28 mouse cellular contexts compared by ENCODE assay signal in genomic region chr1:77439383-77440074, GRCm38 (mm10).
A peak's percentile ranks its signal among the peaks of the same experiment; 100 is the strongest.
DNase-seq lines count a peak whose midpoint lies in the region; ATAC-seq and TF ChIP-seq lines count a peak whose summit lies in the region.
"Had no signal": no experiment of that assay in that cellular context is flagged by ENCODE, and none has a peak within 500 bp of the region (broad histone marks: within the 10 kb centered on the region; RNA-seq: fewer than 3 reads in every experiment).

No protein-coding gene starts in this region.

- no peaks in the 10 kb centered on the region for H3K27me3 ChIP-seq in embryonic facial prominence, embryonic 13.5 days
- 0 out of 2 replicates have a peak, but pooled peaks cover 4% of the 10 kb centered on the region for H3K27me3 ChIP-seq in embryonic facial prominence, embryonic 10.5 days (replicated peaks; ENCODE audit: low read depth, poor library complexity, severe bottlenecking)
- H3K27me3 ChIP-seq in Patski: no peaks in the 10 kb centered on the region
- H3K27me3 ChIP-seq: CH12.LX; embryonic facial prominence, embryonic 15.5 days; forebrain, embryonic 12.5 days; heart, embryonic 12.5 days; heart, embryonic 15.5 days had no signal

- ATAC-seq in embryonic facial prominence, embryonic 13.5 days (ENCODE audit: insufficient number of reproducible peaks, insufficient read depth, low FRiP score, low TSS enrichment, low read depth): no peak
- ATAC-seq in Patski: peak; percentile 61
- ATAC-seq in granulocyte monocyte progenitor cell, adult 5-6 weeks (replicated peaks; ENCODE audit: poor library complexity, severe bottlenecking): no peak
- ATAC-seq: forebrain, embryonic 16.5 days; hindbrain, postnatal 0 days; inflammation-experienced regulatory T-cells, adult 6 months; intestine, embryonic 16.5 days had no signal

- WGBS in embryonic facial prominence, embryonic 13.5 days: 57% methylated on average over 3 of the region's 3 CpGs
- 90% methylated on average over 3 of the region's 3 CpGs for WGBS in embryonic facial prominence, embryonic 10.5 days

- H3K9me3 ChIP-seq in embryonic facial prominence, embryonic 13.5 days: no peaks in the 10 kb centered on the region
- no peaks in the 10 kb centered on the region for H3K9me3 ChIP-seq in embryonic facial prominence, embryonic 10.5 days
- H3K9me3 ChIP-seq: embryonic facial prominence, embryonic 15.5 days; forebrain, embryonic 12.5 days; heart, embryonic 12.5 days; heart, embryonic 15.5 days had no signal

- TF ChIP-seq CTCF in Patski (IDR thresholded peaks at IDR 0.05): no peak

- H3K4me1 ChIP-seq in embryonic facial prominence, embryonic 13.5 days: peaks cover 36% of the 10 kb centered on the region
- peaks cover 35% of the 10 kb centered on the region for H3K4me1 ChIP-seq in embryonic facial prominence, embryonic 10.5 days
- H3K4me1 ChIP-seq: embryonic facial prominence, embryonic 15.5 days; heart, embryonic 15.5 days had no signal

- H3K4me3 ChIP-seq in embryonic facial prominence, embryonic 13.5 days: no peak overlapping the region
- no peak overlapping the region for H3K4me3 ChIP-seq in embryonic facial prominence, embryonic 10.5 days
- H3K4me3 ChIP-seq: embryonic facial prominence, embryonic 15.5 days; erythroblast, embryonic 14.5 days; forebrain, embryonic 12.5 days; heart, embryonic 12.5 days; heart, embryonic 15.5 days had no signal

- CTCF ChIA-PET in Patski (lab: Charles Lee): interaction anchor here (0.5 to 1.7 kb wide), 2 partner anchors 12 to 24 kb away, joined by 3 read pairs; no protein-coding TSS in a partner anchor

- H3K9ac ChIP-seq in embryonic facial prominence, embryonic 13.5 days: no peak overlapping the region
- H3K9ac ChIP-seq: embryonic facial prominence, embryonic 15.5 days; forebrain, embryonic 12.5 days; heart, embryonic 12.5 days; heart, embryonic 15.5 days; hindbrain, embryonic 14.5 days had no signal

- H3K27ac ChIP-seq in embryonic facial prominence, embryonic 13.5 days: 0 out of 2 replicates have a peak overlapping the region, but pooled peaks have one; percentile 8
- H3K27ac ChIP-seq in embryonic facial prominence, embryonic 10.5 days (replicated peaks): no peak overlapping the region
- H3K27ac ChIP-seq: embryonic facial prominence, embryonic 15.5 days; heart, embryonic 15.5 days; hindbrain, embryonic 14.5 days; hindbrain, postnatal 0 days had no signal

- DNase-seq in embryonic facial prominence, embryonic 10.5 days (ENCODE audit: low spot score): no peak
- DNase-seq in 3T3-L1 (ENCODE audit: low read depth, low spot score): peak; percentile 11
- DNase-seq in Patski (ENCODE audit: low read depth, low spot score): peak; percentile 44
- no peak for DNase-seq in adrenal gland, postnatal 14 days
- DNase-seq: adrenal gland, postnatal 10 days; B cell, adult 2 months; cerebellum, adult 11 months; cerebellum, adult 2 months; cerebellum, adult 9-11 months; cerebellum, postnatal 25 days; gastrocnemius, postnatal 10 days; gastrocnemius, postnatal 36 days; heart, postnatal 10 days; heart, postnatal 36 days had no signal

- H3K4me2 ChIP-seq in embryonic facial prominence, embryonic 13.5 days: no peak overlapping the region
- H3K4me2 ChIP-seq: embryonic facial prominence, embryonic 15.5 days; forebrain, embryonic 12.5 days; heart, embryonic 12.5 days; heart, embryonic 15.5 days; hindbrain, embryonic 14.5 days had no signal

- POLR2A ChIA-PET in Patski (lab: Charles Lee): no interaction called here

- in situ Hi-C loops in Patski (cut with MboI; ENCODE audit: low pct_unique_long_range_greater_than_20kb): no loop called here

- H3K36me3 ChIP-seq in embryonic facial prominence, embryonic 13.5 days: peaks cover 20% of the 10 kb centered on the region
- peaks cover 46% of the 10 kb centered on the region for H3K36me3 ChIP-seq in embryonic facial prominence, embryonic 10.5 days (replicated peaks)
- H3K36me3 ChIP-seq: G1E; heart, embryonic 12.5 days; heart, embryonic 15.5 days had no signal

Comparison
In these comparisons a context has a peak if more than half of its experiments do, and no peak if none do; other contexts are left out.
1. DNase-seq: peak in 3T3-L1 (single experiment) and Patski (single experiment); none in embryonic facial prominence, embryonic 10.5 days (single experiment) and adrenal gland, postnatal 14 days (single experiment).